Mouse (Mus musculus): ENCODE results near the gene Pmvk. TPM values are rescaled to one million over a fixed set of nuclear protein-coding genes. Genes with fewer than 3 reads are reported as not detected.

Gene Pmvk
- polyA plus RNA-seq, 1 experiment from 2014 or later = 52.7 TPM

- H3K9me3 ChIP-seq (replicated peaks; ENCODE audit: low read length) = no peaks in the 10 kb centered on the region
- TF ChIP-seq CTCF (IDR thresholded peaks at IDR 0.05; ENCODE audit: low read depth) = no peak
- H3K36me3 ChIP-seq (ENCODE audit: insufficient read depth, low read length) = peaks cover 21% of the 10 kb centered on the region
- H3K4me2 ChIP-seq (ENCODE audit: low read length) = no peak overlapping the region
- H3K27me3 ChIP-seq (ENCODE audit: insufficient read depth, low read length) = no peaks in the 10 kb centered on the region
- no peak overlapping the region for H3K9ac ChIP-seq (ENCODE audit: low read depth, low read length)
- no peak for ATAC-seq (replicated peaks; ENCODE audit: low FRiP score, low read depth)
- no peak for DNase-seq (ENCODE audit: low spot score)
- H3K27ac ChIP-seq = no peak overlapping the region
- 95% methylated on average over 8 of the region's 8 CpGs for WGBS
- peaks cover 14% of the 10 kb centered on the region for H3K4me1 ChIP-seq (replicated peaks; ENCODE audit: insufficient read depth, low read length)
- no peak overlapping the region for H3K4me3 ChIP-seq (replicated peaks; ENCODE audit: low read depth, low read length)
Measured at GRCm38 (mm10) chr3:89416158-89416557, 38.2 kb upstream of the Pmvk start.

GRCm38 (mm10) chr3:89417131-89417530 is 37.2 kb upstream of the Pmvk start:
- peak overlapping the region; percentile 91 for H3K4me2 ChIP-seq (ENCODE audit: low read length)
- H3K27me3 ChIP-seq (ENCODE audit: insufficient read depth, low read length) = no peaks in the 10 kb centered on the region
- H3K9me3 ChIP-seq (replicated peaks; ENCODE audit: low read length) = no peaks in the 10 kb centered on the region
- H3K36me3 ChIP-seq (ENCODE audit: insufficient read depth, low read length) = peaks cover 21% of the 10 kb centered on the region
- ATAC-seq (replicated peaks; ENCODE audit: low FRiP score, low read depth) = no peak
- peak overlapping the region; percentile 51 for H3K4me3 ChIP-seq (replicated peaks; ENCODE audit: low read depth, low read length)
- 15% methylated on average over 2 of the region's 2 CpGs for WGBS
- no peak for DNase-seq (ENCODE audit: low spot score)
- H3K27ac ChIP-seq = peak overlapping the region; percentile 97; the same call in 1 of the 2 replicates
- H3K4me1 ChIP-seq (replicated peaks; ENCODE audit: insufficient read depth, low read length) = peaks cover 11% of the 10 kb centered on the region
- no peak for TF ChIP-seq CTCF (IDR thresholded peaks at IDR 0.05; ENCODE audit: low read depth)
- H3K9ac ChIP-seq (ENCODE audit: low read depth, low read length) = peak overlapping the region; percentile 66; the same call in 1 of the 2 replicates

DNA sequence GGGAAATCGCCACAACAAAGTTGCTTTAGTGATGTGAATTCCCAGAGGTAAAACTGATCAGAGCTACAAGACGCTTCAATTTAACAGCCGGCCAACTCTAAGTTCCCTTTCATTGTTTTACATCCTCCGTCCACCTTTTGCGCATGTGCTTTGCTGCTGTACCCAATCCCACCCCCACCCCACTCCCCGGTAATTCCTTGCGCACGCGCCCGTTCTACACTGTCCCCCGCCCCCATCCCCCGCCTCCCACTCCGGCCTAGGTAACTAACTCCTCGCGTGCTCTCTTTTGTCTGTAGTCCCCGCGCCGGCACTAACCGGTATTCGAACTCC is 36.5 kb upstream of the Pmvk start:
- Histone ChIP-seq H3K4me1 (replicated peaks; ENCODE audit: insufficient read depth, low read length) (peaks cover 15% of the 10 kb centered on the region), H3K9me3 (replicated peaks; ENCODE audit: low read length) (no peaks in the 10 kb centered on the region), H3K27ac (peak overlapping the region; percentile 97), H3K4me3 (replicated peaks; ENCODE audit: low read depth, low read length) (peak overlapping the region; percentile 51), H3K27me3 (ENCODE audit: insufficient read depth, low read length) (no peaks in the 10 kb centered on the region), H3K36me3 (ENCODE audit: insufficient read depth, low read length) (peaks cover 21% of the 10 kb centered on the region), H3K9ac (ENCODE audit: low read depth, low read length) (peak overlapping the region; percentile 66; the same call in 1 of the 2 replicates), H3K4me2 (ENCODE audit: low read length) (peak overlapping the region; percentile 91)
- WGBS = 0% methylated on average over 20 of the region's 20 CpGs
- ATAC-seq (replicated peaks; ENCODE audit: low FRiP score, low read depth) = peak; percentile 12; the same call in 1 of the 2 replicates
- peak; percentile 87 for DNase-seq (ENCODE audit: low spot score)
- no peak for TF ChIP-seq CTCF (IDR thresholded peaks at IDR 0.05; ENCODE audit: low read depth)

- peak; percentile 93 for ATAC-seq (replicated peaks; ENCODE audit: low FRiP score, low read depth)
- Histone ChIP-seq H3K9ac (ENCODE audit: low read depth, low read length) (peak within 1 kb of the TSS; percentile 66), H3K27me3 (ENCODE audit: insufficient read depth, low read length) (no peaks in the 10 kb centered on the region), H3K27ac (peak within 1 kb of the TSS; percentile 97), H3K9me3 (replicated peaks; ENCODE audit: low read length) (no peaks in the 10 kb centered on the region), H3K4me2 (ENCODE audit: low read length) (peak within 1 kb of the TSS; percentile 91), H3K36me3 (ENCODE audit: insufficient read depth, low read length) (peaks cover 21% of the 10 kb centered on the region), H3K4me1 (replicated peaks; ENCODE audit: insufficient read depth, low read length) (peaks cover 21% of the 10 kb centered on the region), H3K4me3 (replicated peaks; ENCODE audit: low read depth, low read length) (peak within 1 kb of the TSS; percentile 51)
- peak; percentile 100 for DNase-seq (ENCODE audit: low spot score)
- WGBS = under 1% methylated on average over 39 of the region's 39 CpGs
- TF ChIP-seq CTCF (IDR thresholded peaks at IDR 0.05; ENCODE audit: low read depth) = no peak
Measured at GRCm38 (mm10) chr3:89418170-89418860, 36.0 kb upstream of the Pmvk start, which contains the start of the genes Cks1b and Shc1. Gene Cks1b, minus strand, starts transcription at chr3:89418383. Gene Shc1, plus strand, starts transcription at chr3:89418443.

DNA sequence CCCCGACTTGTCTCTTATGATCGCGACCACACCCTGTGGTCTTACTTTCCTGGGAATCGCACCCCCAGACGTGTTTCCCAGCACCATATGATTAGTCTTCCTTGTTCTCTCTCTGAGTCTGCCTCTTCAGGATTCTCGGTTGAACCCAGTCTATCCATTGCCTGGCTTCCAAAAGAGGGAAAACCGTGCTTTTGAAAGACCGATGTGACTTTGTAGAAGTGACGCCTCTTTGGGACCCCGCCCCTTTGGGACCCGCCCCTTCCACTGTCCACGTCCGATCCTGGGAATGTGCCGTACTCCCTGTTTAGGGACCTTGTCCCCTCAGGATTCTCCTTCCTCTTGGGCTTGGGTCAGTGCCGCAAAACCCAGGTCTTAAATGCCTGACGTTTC is 35.5 kb upstream of the Pmvk start:
- peaks cover 21% of the 10 kb centered on the region for H3K36me3 ChIP-seq (ENCODE audit: insufficient read depth, low read length)
- DNase-seq (ENCODE audit: low spot score) (peak; percentile 95), ATAC-seq (replicated peaks; ENCODE audit: low FRiP score, low read depth) (peak; percentile 38)
- peak overlapping the region; percentile 97 for H3K27ac ChIP-seq
- WGBS = under 1% methylated on average over 16 of the region's 16 CpGs
- H3K4me3 ChIP-seq (replicated peaks; ENCODE audit: low read depth, low read length) = peak overlapping the region; percentile 51
- H3K9ac ChIP-seq (ENCODE audit: low read depth, low read length) = peak overlapping the region; percentile 66
- H3K4me1 ChIP-seq (replicated peaks; ENCODE audit: insufficient read depth, low read length) = peaks cover 22% of the 10 kb centered on the region
- H3K4me2 ChIP-seq (ENCODE audit: low read length) = peak overlapping the region; percentile 91
- H3K27me3 ChIP-seq (ENCODE audit: insufficient read depth, low read length) = no peaks in the 10 kb centered on the region
- TF ChIP-seq CTCF (IDR thresholded peaks at IDR 0.05; ENCODE audit: low read depth) = no peak
- no peaks in the 10 kb centered on the region for H3K9me3 ChIP-seq (replicated peaks; ENCODE audit: low read length)

DNA sequence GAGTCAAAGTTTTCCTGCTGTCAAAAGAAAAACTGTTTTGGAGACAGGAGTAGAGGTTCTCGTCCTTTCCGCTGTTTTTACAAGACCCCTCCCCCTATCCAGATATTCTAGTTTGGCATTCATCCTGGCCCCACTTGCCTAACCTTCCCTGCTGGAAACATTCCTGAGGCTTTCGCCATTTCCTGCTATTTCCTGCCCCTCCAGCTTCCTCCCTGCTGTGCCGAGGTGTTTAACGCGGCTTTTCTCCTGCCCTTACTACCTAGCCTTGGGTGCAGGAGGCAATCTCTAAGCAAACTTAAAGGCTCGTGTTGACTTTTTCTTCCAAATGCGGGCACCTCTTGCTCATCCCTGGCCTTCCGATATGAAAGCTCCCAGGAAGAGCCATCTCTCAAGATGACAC is 34.8 kb upstream of the Pmvk start:
- Histone ChIP-seq H3K27me3 (ENCODE audit: insufficient read depth, low read length) (no peaks in the 10 kb centered on the region), H3K9me3 (replicated peaks; ENCODE audit: low read length) (no peaks in the 10 kb centered on the region), H3K27ac (peak overlapping the region; percentile 97), H3K36me3 (ENCODE audit: insufficient read depth, low read length) (peaks cover 15% of the 10 kb centered on the region), H3K9ac (ENCODE audit: low read depth, low read length) (peak overlapping the region; percentile 66), H3K4me2 (ENCODE audit: low read length) (peak overlapping the region; percentile 91), H3K4me3 (replicated peaks; ENCODE audit: low read depth, low read length) (peak overlapping the region; percentile 51), H3K4me1 (replicated peaks; ENCODE audit: insufficient read depth, low read length) (peaks cover 22% of the 10 kb centered on the region)
- WGBS = under 1% methylated on average over 9 of the region's 9 CpGs
- no peak for TF ChIP-seq CTCF (IDR thresholded peaks at IDR 0.05; ENCODE audit: low read depth)
- DNase-seq (ENCODE audit: low spot score) (peak; percentile 91), ATAC-seq (replicated peaks; ENCODE audit: low FRiP score, low read depth) (no peak)

Measured in kidney, postnatal 0 days (tissue).